Mouse (Mus musculus) cerebellum, adult 2 months (tissue): ENCODE data around the gene Sod1.

Experiments
- CTCF ChIP-seq: fragments of 200-500 bp; IDR thresholded peaks from 2 replicates; pipeline ENCODE4 v1.5.1; 2011; ENCODE audit warnings: low read depth, mild to moderate bottlenecking, control low read depth, low read length, moderate library complexity, borderline replicate concordance; ENCODE audit not compliant: insufficient read depth
- POLR2A ChIP-seq: fragments of 200-500 bp; IDR thresholded peaks from 2 replicates; pipeline ENCODE4 v1.6.1; 2011; ENCODE audit warnings: low read length, control low read depth, borderline replicate concordance; ENCODE audit not compliant: insufficient read depth

DNA sequence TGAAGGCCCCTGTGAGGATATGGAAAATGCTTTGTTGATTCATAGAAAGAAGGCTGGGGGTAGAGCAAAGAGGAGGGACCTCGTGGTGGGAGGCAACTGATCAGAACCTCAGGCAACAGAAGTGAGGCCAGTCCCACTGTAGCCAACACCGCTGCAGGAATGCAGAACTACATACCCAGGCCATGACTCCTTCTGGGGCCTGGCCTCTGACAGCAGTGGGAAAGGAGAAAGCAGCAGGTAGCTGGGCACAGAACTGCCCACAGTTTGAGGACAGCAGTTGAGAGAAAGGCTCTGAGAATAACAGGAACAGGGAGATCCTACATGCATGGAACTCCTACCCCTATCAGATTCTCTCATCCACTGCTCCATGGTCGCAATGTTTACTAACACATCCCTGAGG is 11.6 kb upstream of the Sod1 start:
- TF ChIP-seq CTCF, result no peak
- TF ChIP-seq POLR2A, result no peak
